Mouse (Mus musculus): Measurements from ENCODE around the gene 1600015I10Rik.

1600015I10Rik gene

GRCm38 (mm10) chr6:48966696-48967095 is 37.0 kb downstream of the 1600015I10Rik start:
- peak in 1 of 2 experiments; percentile 57 for DNase-seq (ENCODE audit: low spot score in 2 of 2)

GRCm38 (mm10) chr6:48967868-48968267 is 38.2 kb downstream of the 1600015I10Rik start:
- no peak for DNase-seq (ENCODE audit: low spot score in 2 of 2)

GRCm38 (mm10) chr6:48974663-48975062 is 45.0 kb downstream of the 1600015I10Rik start, which contains the start of gene Doxl2:
TSS of gene Doxl2 (plus strand) at chr6:48974963.
- no peak for DNase-seq (ENCODE audit: low spot score in 2 of 2)

GRCm38 (mm10) chr6:48979616-48980015 is 49.9 kb downstream of the 1600015I10Rik start:
- no peak for DNase-seq (ENCODE audit: low spot score in 2 of 2)

- DNase-seq (ENCODE audit: low spot score in 2 of 2): no peak
Measured at GRCm38 (mm10) chr6:48982305-48982704, 52.6 kb downstream of the 1600015I10Rik start.
